Mouse (Mus musculus) ES-Bruce4 (cell line): ENCODE results near the gene Ttll10.

ENCODE experiments used
- CTCF ChIP-seq: IDR thresholded peaks from one replicate; pipeline ENCODE4 v1.8.1; 2011; ENCODE audit warnings: low read depth, low read length
- POLR2A ChIP-seq: IDR thresholded peaks from one replicate; pipeline ENCODE4 v1.8.1; 2011; ENCODE audit warnings: low read length; ENCODE audit not compliant: insufficient read depth

DNA sequence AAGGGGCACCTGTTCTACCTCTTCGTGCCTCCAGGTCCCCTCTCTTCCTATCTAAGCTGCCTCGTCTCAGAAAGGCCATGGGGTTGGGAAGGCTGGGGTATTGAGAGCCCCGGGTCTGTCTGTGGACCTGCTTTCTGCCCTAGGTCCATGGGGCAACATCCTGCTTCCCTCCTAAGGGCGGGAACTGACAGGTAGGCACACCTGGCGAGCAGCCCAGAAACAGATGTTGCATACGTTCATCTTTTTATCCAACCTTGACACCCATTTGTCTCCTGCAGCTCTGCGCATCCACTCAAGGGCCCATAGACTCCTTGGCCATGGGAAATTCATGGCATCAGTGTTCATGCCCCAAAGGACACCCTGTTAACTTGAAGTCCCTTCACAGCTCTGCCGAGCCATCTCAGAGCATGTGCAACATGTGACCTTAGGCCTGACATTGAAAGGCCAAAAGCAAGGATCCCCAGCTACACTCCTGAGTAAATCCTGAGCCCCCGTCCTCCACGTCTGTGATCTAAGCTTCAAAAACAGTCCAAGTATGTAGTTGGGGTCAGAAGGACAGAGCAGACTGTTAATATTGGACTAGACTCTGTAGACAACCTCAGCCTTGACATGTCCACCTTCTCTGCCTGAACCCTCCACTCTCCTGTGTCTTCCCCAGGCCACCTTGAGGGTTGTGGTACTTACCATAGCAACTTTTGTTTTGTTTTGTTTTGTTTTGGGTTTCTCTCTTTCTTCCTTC is 6.1 kb upstream of the Ttll10 start:
- TF ChIP-seq CTCF (no peak), POLR2A (no peak)
